13 mouse cellular contexts compared by ENCODE assay signal in genomic region chr15:9864778-9865177, GRCm38 (mm10).
DNase-seq lines count a peak whose midpoint lies in the region; ATAC-seq lines count a peak whose summit lies in the region.
"Had no signal": no experiment of that assay in that cellular context is flagged by ENCODE, and none has a peak within 500 bp of the region (broad histone marks: within the 10 kb centered on the region; RNA-seq: fewer than 3 reads in every experiment).

No protein-coding gene starts in this region.

- no peak for ATAC-seq in heart, embryonic 12.5 days (ENCODE audit: insufficient number of reproducible peaks, low FRiP score)

- WGBS in heart, embryonic 12.5 days, result 58% methylated on average over 1 of the region's 1 CpGs
- 13% methylated on average over 1 of the region's 1 CpGs for WGBS in macrophage (ENCODE audit: missing documents)

- no peaks in the 10 kb centered on the region for H3K36me3 ChIP-seq in heart, embryonic 12.5 days
- no peaks in the 10 kb centered on the region for H3K36me3 ChIP-seq in macrophage (ENCODE audit: inconsistent target)
- H3K36me3 ChIP-seq: embryonic facial prominence, embryonic 15.5 days had no signal

- H3K4me2 ChIP-seq in heart, embryonic 12.5 days, result no peak overlapping the region
- H3K4me2 ChIP-seq: embryonic facial prominence, embryonic 15.5 days; hindbrain, embryonic 14.5 days; liver, embryonic 11.5 days had no signal

- H3K4me3 ChIP-seq in heart, embryonic 12.5 days, result no peak overlapping the region
- no peak overlapping the region for H3K4me3 ChIP-seq in macrophage (ENCODE audit: inconsistent target)
- H3K4me3 ChIP-seq: embryonic facial prominence, embryonic 15.5 days; megakaryocyte, embryonic 14.5 days had no signal

- DNase-seq in heart, adult 8-10 months (ENCODE audit: low spot score), result peak; percentile 70
- peak; percentile 32 for DNase-seq in adrenal gland, postnatal 14 days
- peak; percentile 52 for DNase-seq in gonadal fat pad, adult 2 months (ENCODE audit: low read depth)
- no peak for DNase-seq in urinary bladder, postnatal 10 days (ENCODE audit: low spot score)
- no peak for DNase-seq in cerebellum, adult 9-11 months
- DNase-seq: cerebellum, postnatal 14 days; spleen, adult 18-20 months had no signal

- no peaks in the 10 kb centered on the region for H3K4me1 ChIP-seq in heart, embryonic 12.5 days (replicated peaks)
- H3K4me1 ChIP-seq: embryonic facial prominence, embryonic 15.5 days; megakaryocyte, embryonic 14.5 days had no signal

- H3K27ac ChIP-seq in heart, embryonic 12.5 days (ENCODE audit: poor library complexity, severe bottlenecking), result no peak overlapping the region
- peak overlapping the region; percentile 25 for H3K27ac ChIP-seq in macrophage
- H3K27ac ChIP-seq: embryonic facial prominence, embryonic 15.5 days; hindbrain, embryonic 14.5 days had no signal

- no peaks in the 10 kb centered on the region for H3K27me3 ChIP-seq in heart, embryonic 12.5 days (replicated peaks)
- H3K27me3 ChIP-seq: embryonic facial prominence, embryonic 15.5 days; megakaryocyte, embryonic 14.5 days had no signal

- H3K9me3 ChIP-seq in heart, embryonic 12.5 days (replicated peaks), result no peaks in the 10 kb centered on the region
- H3K9me3 ChIP-seq: embryonic facial prominence, embryonic 15.5 days; megakaryocyte, embryonic 14.5 days had no signal

- H3K79me2 ChIP-seq in macrophage (ENCODE audit: inconsistent target), result no peaks in the 10 kb centered on the region

- no peak overlapping the region for H3K9ac ChIP-seq in heart, embryonic 12.5 days
- H3K9ac ChIP-seq: embryonic facial prominence, embryonic 15.5 days; hindbrain, embryonic 14.5 days had no signal

Comparison
In these comparisons a context has a peak if more than half of its experiments do, and no peak if none do; other contexts are left out.
1. DNase-seq: peak in heart, adult 8-10 months (single experiment), adrenal gland, postnatal 14 days (single experiment) and gonadal fat pad, adult 2 months (single experiment); none in urinary bladder, postnatal 10 days (single experiment) and cerebellum, adult 9-11 months (single experiment).